Mouse (Mus musculus): ENCODE data around the gene Rnf10.

- TF ChIP-seq CTCF (IDR thresholded peaks at IDR 0.05; ENCODE audit: low read depth) (no peak), EP300 (IDR thresholded peaks at IDR 0.05; ENCODE audit: low read depth) (no peak)
Observed at GRCm38 (mm10) chr5:115208601-115209000, 64.1 kb downstream of the Rnf10 start.

Measured in liver, embryonic 14.5 days (tissue).